Mouse (Mus musculus) neural tube, embryonic 14.5 days (tissue): ENCODE results near the gene Hoxa6. TPM values are rescaled to one million over a fixed set of nuclear protein-coding genes. Genes with fewer than 3 reads are reported as not detected.

ENCODE experiments used
- ATAC-seq: fragments of 200-750 bp; cut with Nextera tagmentation; 2 replicates; pipeline ENCODE4 v1.8.0; 2017; ENCODE audit warnings: low read depth, mild to moderate bottlenecking, moderate TSS enrichment, moderate library complexity
- H3K27ac ChIP-seq: fragments of 300-500 bp; sonication (generic); 2 replicates; pipeline ENCODE4 v1.5.1; 2014; ENCODE audit warnings: low read depth, mild to moderate bottlenecking, control low read depth, low read length, moderate library complexity, mixed read lengths
- H3K27me3 ChIP-seq: fragments of 300-500 bp; sonication (generic); 2 replicates; pipeline ENCODE4 v1.6.1; 2014; ENCODE audit warnings: low read length; ENCODE audit not compliant: control insufficient read depth, insufficient read depth
- H3K36me3 ChIP-seq: fragments of 300-500 bp; sonication (generic); 2 replicates; pipeline ENCODE4 v1.6.1; 2014; ENCODE audit warnings: low read length, mixed read lengths; ENCODE audit not compliant: control insufficient read depth, insufficient read depth
- H3K4me1 ChIP-seq: fragments of 300-500 bp; sonication (generic); 2 replicates; pipeline ENCODE4 v1.6.1; 2014; ENCODE audit warnings: low read length; ENCODE audit not compliant: control insufficient read depth, insufficient read depth
- H3K4me2 ChIP-seq: fragments of 300-500 bp; sonication (generic); 2 replicates; pipeline ENCODE4 v1.6.1; 2014; ENCODE audit warnings: mild to moderate bottlenecking, low read depth, low read length, control low read depth
- H3K4me3 ChIP-seq: fragments of 300-500 bp; sonication (generic); 2 replicates; pipeline ENCODE4 v1.5.1; 2014; ENCODE audit warnings: low read depth, low read length, control low read depth, mixed read lengths
- H3K9ac ChIP-seq: fragments of 300-500 bp; sonication (generic); replicated peaks from 2 replicates; pipeline ENCODE4 v1.6.1; 2014; ENCODE audit warnings: low read depth, mild to moderate bottlenecking, control low read depth, low read length, mixed read lengths
- H3K9me3 ChIP-seq: fragments of 300-500 bp; sonication (generic); 2 replicates; pipeline ENCODE4 v1.6.1; 2016; ENCODE audit warnings: low read length; ENCODE audit not compliant: control insufficient read depth
- WGBS: fragments of 180-500 bp; shearing (Covaris S2); extraction: QIAGEN DNeasy Blood & Tissue Kit; methylation state at CpG from one replicate; pipeline ENCODE4 v1.1.7; 2014; 5-methylcytosine and 5-hydroxymethylcytosine counted together
- polyA plus RNA-seq: library from polyadenylated mRNA; unstranded; fragments of >200 nt; fragmentation: Nextera tagmentation; extraction: Ambion mirVana; gene quantifications from 2 replicates; pipeline ENCODE4 v1.2.1, GENCODE M21; 2014

Gene Hoxa6
- polyA plus RNA-seq, 1 experiment from 2014 or later, result 10.1 TPM

DNA sequence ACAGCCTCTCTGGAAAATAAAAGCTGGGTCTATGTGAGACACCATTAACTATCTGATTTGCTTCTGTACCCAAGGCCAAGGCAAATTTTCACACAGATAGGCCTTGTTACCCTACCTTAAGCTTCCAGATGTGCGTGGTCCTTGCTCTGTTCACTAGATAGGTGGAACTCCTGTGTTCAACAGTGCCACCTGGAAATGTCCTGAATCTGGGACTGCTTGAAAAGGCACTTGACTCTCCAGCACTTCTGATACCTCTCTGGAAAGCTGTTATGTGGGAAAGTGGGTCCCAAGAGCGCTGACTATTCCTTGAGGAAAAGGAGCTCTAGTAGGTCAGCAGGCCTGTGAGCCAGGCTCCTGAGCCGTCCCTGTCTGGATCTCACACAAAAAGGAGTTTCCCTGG is 28.3 kb upstream of the Hoxa6 start:
- Histone ChIP-seq H3K27me3 (peaks cover 4% of the 10 kb centered on the region; the same call in 1 of the 2 replicates), H3K4me3 (peak overlapping the region; percentile 57), H3K9me3 (no peaks in the 10 kb centered on the region), H3K36me3 (no peaks in the 10 kb centered on the region), H3K4me2 (peak overlapping the region; percentile 90), H3K9ac (peak overlapping the region; percentile 62; the same call in 1 of the 2 replicates), H3K27ac (peak overlapping the region; percentile 36; the same call in 1 of the 2 replicates), H3K4me1 (peaks cover 3% of the 10 kb centered on the region; the same call in 1 of the 2 replicates)
- no peak for ATAC-seq
- 14% methylated on average over 3 of the region's 3 CpGs for WGBS

DNA sequence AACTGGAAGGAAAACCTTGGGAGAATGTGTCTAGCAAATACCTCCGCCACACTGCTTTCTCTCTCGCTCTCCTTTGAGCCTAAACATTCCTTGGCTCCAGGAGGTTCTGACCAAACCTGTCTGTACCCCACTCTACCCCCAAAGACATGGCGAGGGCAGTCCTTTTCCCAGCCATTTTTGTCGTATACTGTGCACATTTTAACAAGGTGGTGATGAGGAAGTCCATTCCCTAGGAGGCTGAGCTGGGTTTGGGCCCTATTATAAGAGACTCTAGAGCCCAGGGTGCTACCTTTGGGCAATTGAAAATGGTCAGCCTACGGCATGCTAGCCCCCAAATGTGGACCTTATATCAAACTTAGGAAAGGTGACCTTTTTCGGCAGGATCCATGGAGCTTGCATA is 27.3 kb upstream of the Hoxa6 start:
- Histone ChIP-seq H3K4me1 (peaks cover 3% of the 10 kb centered on the region; the same call in 1 of the 2 replicates), H3K27ac (0 out of 2 replicates have a peak overlapping the region, but pooled peaks have one; percentile 36), H3K36me3 (no peaks in the 10 kb centered on the region), H3K4me3 (peak overlapping the region; percentile 57), H3K9ac (peak overlapping the region; percentile 92; the same call in 1 of the 2 replicates), H3K27me3 (no peaks in the 10 kb centered on the region), H3K4me2 (peak overlapping the region; percentile 90), H3K9me3 (no peaks in the 10 kb centered on the region)
- no peak for ATAC-seq
- 30% methylated on average over 6 of the region's 6 CpGs for WGBS

DNA sequence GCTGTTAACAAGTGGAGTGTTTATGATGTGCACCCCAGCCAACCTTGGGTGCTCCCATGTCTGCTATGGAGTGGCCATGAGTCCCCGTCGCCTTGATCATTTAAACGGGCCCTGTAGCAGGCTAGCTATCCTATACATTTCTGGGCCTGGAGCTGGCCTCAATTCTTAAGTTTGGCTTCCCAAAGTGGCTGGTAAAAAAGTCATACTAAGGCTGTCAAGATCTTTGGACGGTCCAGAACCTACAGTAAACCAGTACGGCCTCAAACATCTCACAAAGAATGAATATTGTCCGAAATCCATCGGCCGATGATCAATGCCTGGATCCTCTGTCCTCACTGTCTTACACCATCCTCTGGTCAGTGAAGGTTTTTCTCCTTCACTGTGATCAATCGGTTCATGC is 26.7 kb upstream of the Hoxa6 start:
- peak overlapping the region; percentile 57 for H3K4me3 ChIP-seq
- H3K27me3 ChIP-seq, result no peaks in the 10 kb centered on the region
- peak overlapping the region; percentile 57 for H3K27ac ChIP-seq
- peak; percentile 7 for ATAC-seq
- no peaks in the 10 kb centered on the region for H3K36me3 ChIP-seq
- H3K4me1 ChIP-seq, result peaks cover 3% of the 10 kb centered on the region; the same call in 1 of the 2 replicates
- peak overlapping the region; percentile 90 for H3K4me2 ChIP-seq
- H3K9ac ChIP-seq, result peak overlapping the region; percentile 92; the same call in 1 of the 2 replicates
- H3K9me3 ChIP-seq, result no peaks in the 10 kb centered on the region
- WGBS, result 26% methylated on average over 9 of the region's 9 CpGs

DNA sequence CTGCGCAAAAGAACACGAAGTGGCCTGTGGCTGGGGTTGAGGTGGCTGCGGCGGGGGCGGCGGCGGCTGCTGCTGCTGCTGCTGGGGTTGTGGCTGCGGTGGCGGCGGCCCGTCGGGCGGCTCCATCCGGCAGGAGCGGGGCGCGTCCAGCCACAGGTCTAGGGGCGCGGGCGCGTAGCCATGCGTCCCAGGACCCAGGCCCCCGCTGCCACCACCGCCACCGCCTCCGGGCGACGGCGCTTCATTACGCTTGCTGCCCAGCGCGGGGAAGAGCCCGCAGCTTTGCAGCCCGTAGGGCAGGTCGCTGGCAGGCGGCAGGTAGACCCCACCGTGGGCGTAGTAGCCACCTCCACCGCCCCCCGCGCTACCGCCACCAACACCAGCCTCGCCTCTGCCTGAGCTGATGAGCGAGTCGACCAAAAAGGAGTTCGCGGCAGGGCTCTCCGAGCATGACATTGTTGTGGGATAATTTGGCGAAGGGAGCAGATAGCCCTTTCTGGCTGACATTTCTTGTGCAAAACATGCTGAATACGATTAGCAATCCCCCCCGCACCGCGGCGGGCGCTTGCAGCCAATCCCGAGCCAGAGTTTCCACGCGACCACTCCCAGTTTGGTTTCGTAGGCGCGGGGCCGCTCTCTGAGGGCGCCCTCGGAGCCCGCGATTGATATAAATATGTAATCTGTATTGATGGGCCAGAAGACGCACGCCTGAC is 26.1 kb upstream of the Hoxa6 start:
- Histone ChIP-seq H3K27me3 (no peaks in the 10 kb centered on the region), H3K36me3 (no peaks in the 10 kb centered on the region), H3K4me1 (peaks cover 3% of the 10 kb centered on the region; the same call in 1 of the 2 replicates), H3K4me2 (peak overlapping the region; percentile 90), H3K9me3 (no peaks in the 10 kb centered on the region), H3K9ac (peak overlapping the region; percentile 92), H3K4me3 (peak overlapping the region; percentile 57), H3K27ac (peak overlapping the region; percentile 94)
- peak; percentile 75 for ATAC-seq
- WGBS, result under 1% methylated on average over 62 of the region's 68 CpGs

DNA sequence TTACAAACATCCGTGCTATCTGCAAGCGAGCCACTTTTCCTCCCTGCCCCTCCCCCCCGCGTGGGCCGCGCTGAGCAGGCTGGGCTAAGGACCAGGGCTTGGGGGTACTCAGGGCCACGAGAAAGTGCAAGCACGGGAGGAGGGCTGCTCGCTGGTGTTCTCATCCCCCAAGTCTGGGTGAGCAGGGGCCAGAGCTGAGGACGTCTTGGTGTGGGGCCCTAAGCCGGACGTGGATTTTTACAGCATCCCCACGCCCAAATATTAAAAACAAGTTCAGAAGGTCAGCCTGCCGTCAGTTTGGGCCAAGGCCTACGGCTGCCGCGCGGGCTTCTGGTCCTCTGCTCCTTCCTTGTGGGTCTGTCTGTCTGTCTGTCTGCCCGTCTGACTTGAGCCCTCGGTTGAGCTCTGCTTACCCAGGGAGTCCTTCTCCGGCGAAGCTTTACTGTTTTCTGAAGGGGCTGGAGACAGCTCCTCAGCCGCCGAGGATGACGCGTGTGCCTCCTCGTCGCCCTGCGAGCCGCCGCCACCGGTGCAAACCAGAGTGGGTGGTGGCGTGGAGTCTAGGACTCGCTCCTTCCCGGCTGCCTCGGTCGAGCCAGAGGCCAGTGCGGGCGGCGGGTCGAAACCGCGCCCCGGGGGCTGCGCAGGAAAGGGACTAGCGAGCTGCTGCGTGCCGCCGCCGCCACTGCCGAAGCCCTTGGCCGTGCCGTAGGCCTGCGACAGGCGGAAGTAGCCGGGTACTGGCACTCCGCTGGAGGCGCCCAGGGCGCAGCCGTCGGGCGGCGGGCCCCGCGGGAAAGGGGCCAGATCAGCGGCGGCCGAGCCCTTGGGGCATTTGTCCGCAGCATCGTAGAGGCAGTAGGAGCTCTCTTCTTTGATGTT is 25.3 kb upstream of the Hoxa6 start:
- Histone ChIP-seq H3K27me3 (no peaks in the 10 kb centered on the region), H3K36me3 (no peaks in the 10 kb centered on the region), H3K27ac (peak overlapping the region; percentile 94), H3K4me2 (peak overlapping the region; percentile 90), H3K9me3 (no peaks in the 10 kb centered on the region), H3K4me3 (peak overlapping the region; percentile 57), H3K4me1 (peaks cover 4% of the 10 kb centered on the region), H3K9ac (peak overlapping the region; percentile 92)
- under 1% methylated on average over 64 of the region's 70 CpGs for WGBS
- ATAC-seq, result peak; percentile 31; the same call in 1 of the 2 replicates

DNA sequence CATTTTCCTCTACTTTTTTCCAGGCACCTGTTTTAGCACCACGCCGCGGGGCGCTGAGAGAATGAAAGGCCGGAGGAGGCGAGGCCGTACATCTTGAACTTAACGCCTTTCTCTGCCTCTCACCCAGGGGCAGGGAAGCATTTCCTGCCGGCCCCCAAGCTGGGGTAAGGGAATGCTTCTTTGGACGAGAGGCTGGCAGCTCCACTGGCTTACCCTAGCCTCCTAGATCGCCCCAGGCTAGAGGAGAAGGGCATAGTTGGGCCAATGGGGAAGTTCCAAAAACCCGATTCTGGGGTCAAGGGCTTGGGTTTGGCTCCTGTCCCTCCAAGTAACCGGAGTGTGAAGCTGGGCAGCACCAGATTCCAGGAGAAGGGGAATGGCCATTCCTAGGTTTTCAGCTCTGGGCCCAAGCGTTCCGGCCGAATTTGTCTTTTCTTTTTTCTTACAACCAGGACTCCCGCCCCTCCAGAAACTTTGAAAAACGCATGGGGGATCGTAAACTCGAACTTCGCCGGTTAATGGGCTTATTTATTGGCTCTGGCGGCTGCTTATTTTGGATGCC is 24.5 kb upstream of the Hoxa6 start:
- Histone ChIP-seq H3K4me3 (peak overlapping the region; percentile 57), H3K9me3 (no peaks in the 10 kb centered on the region), H3K36me3 (no peaks in the 10 kb centered on the region), H3K4me2 (peak overlapping the region; percentile 90), H3K4me1 (peaks cover 9% of the 10 kb centered on the region), H3K9ac (peak overlapping the region; percentile 92), H3K27me3 (no peaks in the 10 kb centered on the region), H3K27ac (peak overlapping the region; percentile 94)
- 2% methylated on average over 23 of the region's 23 CpGs for WGBS
- no peak for ATAC-seq

DNA sequence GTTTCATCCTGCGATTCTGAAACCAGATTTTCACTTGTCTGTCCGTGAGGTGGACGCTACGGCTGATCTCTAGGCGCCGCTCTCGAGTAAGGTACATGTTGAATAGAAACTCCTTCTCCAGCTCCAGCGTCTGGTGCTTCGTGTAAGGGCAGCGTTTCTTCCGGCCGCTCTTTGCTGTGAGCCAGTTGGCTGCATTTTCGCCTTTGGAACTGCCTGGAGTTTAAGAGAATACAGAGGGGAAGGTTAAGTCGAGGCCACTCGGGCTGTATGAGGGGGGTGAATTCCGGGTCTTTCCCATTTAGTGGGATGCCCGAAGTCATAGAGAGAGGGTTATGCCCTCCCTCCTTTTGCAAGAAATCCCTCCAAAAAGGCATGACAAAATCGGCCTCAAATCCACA is 24.0 kb upstream of the Hoxa6 start:
- H3K9me3 ChIP-seq, result no peaks in the 10 kb centered on the region
- H3K9ac ChIP-seq, result peak overlapping the region; percentile 92
- H3K27me3 ChIP-seq, result no peaks in the 10 kb centered on the region
- no peak for ATAC-seq
- peak overlapping the region; percentile 90 for H3K4me2 ChIP-seq
- WGBS, result 1% methylated on average over 18 of the region's 18 CpGs
- H3K4me1 ChIP-seq, result peaks cover 13% of the 10 kb centered on the region
- H3K27ac ChIP-seq, result peak overlapping the region; percentile 94
- H3K4me3 ChIP-seq, result peak overlapping the region; percentile 57
- H3K36me3 ChIP-seq, result no peaks in the 10 kb centered on the region

DNA sequence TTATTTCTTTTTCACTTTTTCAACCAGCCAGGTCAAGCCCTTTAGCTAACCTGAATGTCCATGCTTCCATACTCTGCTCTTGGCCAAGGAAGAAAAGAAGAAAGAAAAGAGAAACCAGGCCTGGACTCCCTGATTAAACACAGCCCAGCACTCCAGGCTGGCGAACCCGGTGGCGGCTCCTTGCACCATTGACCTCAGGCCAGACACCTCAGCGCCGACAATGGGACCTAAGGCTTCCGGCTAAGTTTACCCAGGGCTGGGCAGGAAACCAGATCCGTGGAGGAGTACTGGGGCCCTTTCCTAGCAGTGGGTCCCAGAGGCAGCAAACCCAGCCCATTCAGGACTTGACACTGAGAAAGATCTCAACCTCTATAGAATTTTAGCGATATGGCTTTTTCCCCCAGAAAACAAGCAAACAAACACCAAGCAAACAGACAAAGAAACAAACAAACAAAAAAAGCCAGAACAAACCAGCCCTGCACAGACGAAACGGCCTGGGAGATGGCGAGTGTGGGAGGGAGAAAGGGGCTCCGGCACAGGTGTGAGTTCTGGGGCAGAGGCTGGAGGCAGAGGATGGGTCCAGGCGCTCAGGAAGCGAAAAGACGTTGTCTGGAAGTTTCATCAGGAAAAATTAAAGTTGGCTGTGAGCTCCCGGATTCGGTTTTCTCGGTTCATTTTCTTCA is 23.5 kb upstream of the Hoxa6 start:
- peaks cover 14% of the 10 kb centered on the region for H3K4me1 ChIP-seq
- H3K27ac ChIP-seq, result peak overlapping the region; percentile 94
- H3K4me2 ChIP-seq, result peak overlapping the region; percentile 90
- no peaks in the 10 kb centered on the region for H3K9me3 ChIP-seq
- H3K9ac ChIP-seq, result peak overlapping the region; percentile 92
- 2% methylated on average over 18 of the region's 18 CpGs for WGBS
- no peak for ATAC-seq
- H3K36me3 ChIP-seq, result no peaks in the 10 kb centered on the region
- H3K27me3 ChIP-seq, result no peaks in the 10 kb centered on the region
- peak overlapping the region; percentile 57 for H3K4me3 ChIP-seq
